Mouse (Mus musculus) heart, postnatal 0 days (tissue): Measurements from ENCODE around the gene Slc22a15.

Source experiments
- CTCF ChIP-seq: IDR thresholded peaks from 2 replicates; pipeline ENCODE4 v1.5.1; 2016; ENCODE audit warnings: antibody characterized with exemption, control low read depth, low read depth
- EP300 ChIP-seq: IDR thresholded peaks from 2 replicates; pipeline ENCODE4 v1.6.1; 2016; ENCODE audit warnings: antibody characterized with exemption, low read depth

DNA sequence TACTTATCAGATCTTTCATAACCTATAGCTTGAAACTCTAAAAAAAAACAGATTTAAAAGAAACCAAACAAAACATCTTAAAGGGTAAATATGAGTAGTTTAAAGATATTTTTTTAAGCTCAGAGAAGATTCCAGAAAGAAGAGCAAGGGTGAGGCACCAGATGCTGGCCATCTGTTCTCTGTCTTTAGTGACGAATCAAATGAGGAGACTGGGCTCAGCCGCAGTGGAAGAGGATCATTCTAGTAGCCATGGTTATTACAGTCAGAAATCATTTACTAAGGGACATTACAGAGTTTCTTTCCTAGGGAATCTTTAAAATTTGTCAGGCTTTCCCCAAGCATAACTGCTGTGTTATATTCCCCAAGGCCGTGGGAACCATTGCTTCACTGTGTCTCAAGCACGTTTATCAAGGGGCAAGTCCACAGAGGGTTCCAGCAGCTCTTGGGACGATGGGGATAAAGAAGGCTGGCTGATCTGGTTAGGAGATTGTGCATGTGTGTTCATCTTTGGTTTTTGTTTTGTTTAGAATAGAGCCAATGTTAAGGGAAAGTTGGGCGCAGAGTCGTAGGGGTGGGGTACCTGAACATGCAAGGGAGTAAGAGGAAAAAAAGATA, 51.1 kb downstream of the Slc22a15 start:
- TF ChIP-seq CTCF (no peak), EP300 (no peak)
